Mouse (Mus musculus): ENCODE measurements around the gene Tmem144. TPM values are rescaled to one million over a fixed set of nuclear protein-coding genes. Genes with fewer than 3 reads are reported as not detected.

The Tmem144 gene
- polyA plus RNA-seq, 1 experiment from 2014 or later: 5.1 TPM

GRCm38 (mm10) chr3:79841475-79841874, 11.1 kb downstream of the Tmem144 start:
- no peak overlapping the region for H3K27ac ChIP-seq (replicated peaks; ENCODE audit: low read depth, low read length)
- peak overlapping the region; percentile 19; the same call in 1 of the 2 replicates for H3K4me2 ChIP-seq (ENCODE audit: low read depth, low read length)
- H3K27me3 ChIP-seq (ENCODE audit: control insufficient read depth, insufficient read depth, low read length): no peaks in the 10 kb centered on the region
- no peaks in the 10 kb centered on the region for H3K9me3 ChIP-seq (replicated peaks; ENCODE audit: control insufficient read depth, low read length)
- no peaks in the 10 kb centered on the region for H3K4me1 ChIP-seq (ENCODE audit: control insufficient read depth, insufficient read depth, low read length)
- ATAC-seq (replicated peaks; ENCODE audit: insufficient number of reproducible peaks, low FRiP score, low TSS enrichment, low read depth): no peak
- H3K9ac ChIP-seq (replicated peaks; ENCODE audit: low read length): no peak overlapping the region
- DNase-seq (ENCODE audit: low spot score): no peak
- no peak overlapping the region for H3K4me3 ChIP-seq (ENCODE audit: low read depth, low read length)
- 83% methylated on average over 6 of the region's 6 CpGs for WGBS
- H3K36me3 ChIP-seq (replicated peaks; ENCODE audit: control insufficient read depth, insufficient read depth, low read depth, low read length): no peaks in the 10 kb centered on the region

- H3K4me3 ChIP-seq (ENCODE audit: low read depth, low read length): no peak overlapping the region
- H3K36me3 ChIP-seq (replicated peaks; ENCODE audit: control insufficient read depth, insufficient read depth, low read depth, low read length): no peaks in the 10 kb centered on the region
- WGBS: 62% methylated on average over 6 of the region's 6 CpGs
- no peaks in the 10 kb centered on the region for H3K4me1 ChIP-seq (ENCODE audit: control insufficient read depth, insufficient read depth, low read length)
- H3K9ac ChIP-seq (replicated peaks; ENCODE audit: low read length): no peak overlapping the region
- no peak for ATAC-seq (replicated peaks; ENCODE audit: insufficient number of reproducible peaks, low FRiP score, low TSS enrichment, low read depth)
- peak; percentile 24 for DNase-seq (ENCODE audit: low spot score)
- no peaks in the 10 kb centered on the region for H3K9me3 ChIP-seq (replicated peaks; ENCODE audit: control insufficient read depth, low read length)
- no peaks in the 10 kb centered on the region for H3K27me3 ChIP-seq (ENCODE audit: control insufficient read depth, insufficient read depth, low read length)
- H3K27ac ChIP-seq (replicated peaks; ENCODE audit: low read depth, low read length): no peak overlapping the region
- no peak overlapping the region for H3K4me2 ChIP-seq (ENCODE audit: low read depth, low read length)
These were observed 13.8 kb downstream of the Tmem144 start for GRCm38 (mm10) chr3:79838751-79839150.

GRCm38 (mm10) chr3:79829289-79829688, 23.3 kb downstream of the Tmem144 start:
- Histone ChIP-seq H3K36me3 (replicated peaks; ENCODE audit: control insufficient read depth, insufficient read depth, low read depth, low read length) (no peaks in the 10 kb centered on the region), H3K4me2 (ENCODE audit: low read depth, low read length) (no peak overlapping the region), H3K27me3 (ENCODE audit: control insufficient read depth, insufficient read depth, low read length) (no peaks in the 10 kb centered on the region), H3K27ac (replicated peaks; ENCODE audit: low read depth, low read length) (no peak overlapping the region), H3K4me3 (ENCODE audit: low read depth, low read length) (no peak overlapping the region), H3K9me3 (replicated peaks; ENCODE audit: control insufficient read depth, low read length) (no peaks in the 10 kb centered on the region), H3K4me1 (ENCODE audit: control insufficient read depth, insufficient read depth, low read length) (no peaks in the 10 kb centered on the region), H3K9ac (replicated peaks; ENCODE audit: low read length) (no peak overlapping the region)
- no peak for ATAC-seq (replicated peaks; ENCODE audit: insufficient number of reproducible peaks, low FRiP score, low TSS enrichment, low read depth)
- DNase-seq (ENCODE audit: low spot score): no peak

GRCm38 (mm10) chr3:79825067-79825780, 27.3 kb downstream of the Tmem144 start:
- no peaks in the 10 kb centered on the region for H3K4me1 ChIP-seq (ENCODE audit: control insufficient read depth, insufficient read depth, low read length)
- H3K27ac ChIP-seq (replicated peaks; ENCODE audit: low read depth, low read length): no peak overlapping the region
- WGBS: 90% methylated on average over 14 of the region's 14 CpGs
- no peak overlapping the region for H3K9ac ChIP-seq (replicated peaks; ENCODE audit: low read length)
- H3K4me3 ChIP-seq (ENCODE audit: low read depth, low read length): no peak overlapping the region
- H3K27me3 ChIP-seq (ENCODE audit: control insufficient read depth, insufficient read depth, low read length): no peaks in the 10 kb centered on the region
- no peaks in the 10 kb centered on the region for H3K9me3 ChIP-seq (replicated peaks; ENCODE audit: control insufficient read depth, low read length)
- ATAC-seq (replicated peaks; ENCODE audit: insufficient number of reproducible peaks, low FRiP score, low TSS enrichment, low read depth) (no peak), DNase-seq (ENCODE audit: low spot score) (no peak)
- no peaks in the 10 kb centered on the region for H3K36me3 ChIP-seq (replicated peaks; ENCODE audit: control insufficient read depth, insufficient read depth, low read depth, low read length)
- H3K4me2 ChIP-seq (ENCODE audit: low read depth, low read length): no peak overlapping the region

GRCm38 (mm10) chr3:79823176-79823575, 29.4 kb downstream of the Tmem144 start:
- Histone ChIP-seq H3K27ac (replicated peaks; ENCODE audit: low read depth, low read length) (no peak overlapping the region), H3K27me3 (ENCODE audit: control insufficient read depth, insufficient read depth, low read length) (no peaks in the 10 kb centered on the region), H3K9ac (replicated peaks; ENCODE audit: low read length) (no peak overlapping the region), H3K36me3 (replicated peaks; ENCODE audit: control insufficient read depth, insufficient read depth, low read depth, low read length) (no peaks in the 10 kb centered on the region), H3K9me3 (replicated peaks; ENCODE audit: control insufficient read depth, low read length) (no peaks in the 10 kb centered on the region), H3K4me3 (ENCODE audit: low read depth, low read length) (no peak overlapping the region), H3K4me2 (ENCODE audit: low read depth, low read length) (no peak overlapping the region), H3K4me1 (ENCODE audit: control insufficient read depth, insufficient read depth, low read length) (no peaks in the 10 kb centered on the region)
- WGBS: 90% methylated on average over 7 of the region's 7 CpGs
- DNase-seq (ENCODE audit: low spot score) (no peak), ATAC-seq (replicated peaks; ENCODE audit: insufficient number of reproducible peaks, low FRiP score, low TSS enrichment, low read depth) (no peak)

- DNase-seq (ENCODE audit: low spot score) (no peak), ATAC-seq (replicated peaks; ENCODE audit: insufficient number of reproducible peaks, low FRiP score, low TSS enrichment, low read depth) (no peak)
- Histone ChIP-seq H3K27me3 (ENCODE audit: control insufficient read depth, insufficient read depth, low read length) (no peaks in the 10 kb centered on the region), H3K4me3 (ENCODE audit: low read depth, low read length) (no peak overlapping the region), H3K36me3 (replicated peaks; ENCODE audit: control insufficient read depth, insufficient read depth, low read depth, low read length) (no peaks in the 10 kb centered on the region), H3K4me2 (ENCODE audit: low read depth, low read length) (no peak overlapping the region), H3K9ac (replicated peaks; ENCODE audit: low read length) (no peak overlapping the region), H3K27ac (replicated peaks; ENCODE audit: low read depth, low read length) (no peak overlapping the region), H3K4me1 (ENCODE audit: control insufficient read depth, insufficient read depth, low read length) (no peaks in the 10 kb centered on the region), H3K9me3 (replicated peaks; ENCODE audit: control insufficient read depth, low read length) (no peaks in the 10 kb centered on the region)
- WGBS: 88% methylated on average over 16 of the region's 16 CpGs
These were observed 31.4 kb downstream of the Tmem144 start for GRCm38 (mm10) chr3:79821131-79821530.

- no peaks in the 10 kb centered on the region for H3K9me3 ChIP-seq (replicated peaks; ENCODE audit: control insufficient read depth, low read length)
- no peaks in the 10 kb centered on the region for H3K36me3 ChIP-seq (replicated peaks; ENCODE audit: control insufficient read depth, insufficient read depth, low read depth, low read length)
- H3K9ac ChIP-seq (replicated peaks; ENCODE audit: low read length): no peak overlapping the region
- no peak overlapping the region for H3K27ac ChIP-seq (replicated peaks; ENCODE audit: low read depth, low read length)
- no peaks in the 10 kb centered on the region for H3K4me1 ChIP-seq (ENCODE audit: control insufficient read depth, insufficient read depth, low read length)
- H3K27me3 ChIP-seq (ENCODE audit: control insufficient read depth, insufficient read depth, low read length): no peaks in the 10 kb centered on the region
- H3K4me3 ChIP-seq (ENCODE audit: low read depth, low read length): no peak overlapping the region
- H3K4me2 ChIP-seq (ENCODE audit: low read depth, low read length): no peak overlapping the region
- DNase-seq (ENCODE audit: low spot score) (no peak), ATAC-seq (replicated peaks; ENCODE audit: insufficient number of reproducible peaks, low FRiP score, low TSS enrichment, low read depth) (no peak)
- 85% methylated on average over 14 of the region's 14 CpGs for WGBS
These were observed 34.2 kb downstream of the Tmem144 start for GRCm38 (mm10) chr3:79818202-79818995.

GRCm38 (mm10) chr3:79816229-79816628, 36.3 kb downstream of the Tmem144 start:
- no peak overlapping the region for H3K4me2 ChIP-seq (ENCODE audit: low read depth, low read length)
- no peak overlapping the region for H3K9ac ChIP-seq (replicated peaks; ENCODE audit: low read length)
- H3K4me3 ChIP-seq (ENCODE audit: low read depth, low read length): no peak overlapping the region
- DNase-seq (ENCODE audit: low spot score) (no peak), ATAC-seq (replicated peaks; ENCODE audit: insufficient number of reproducible peaks, low FRiP score, low TSS enrichment, low read depth) (no peak)
- H3K9me3 ChIP-seq (replicated peaks; ENCODE audit: control insufficient read depth, low read length): no peaks in the 10 kb centered on the region
- no peaks in the 10 kb centered on the region for H3K27me3 ChIP-seq (ENCODE audit: control insufficient read depth, insufficient read depth, low read length)
- H3K4me1 ChIP-seq (ENCODE audit: control insufficient read depth, insufficient read depth, low read length): no peaks in the 10 kb centered on the region
- H3K27ac ChIP-seq (replicated peaks; ENCODE audit: low read depth, low read length): no peak overlapping the region
- H3K36me3 ChIP-seq (replicated peaks; ENCODE audit: control insufficient read depth, insufficient read depth, low read depth, low read length): no peaks in the 10 kb centered on the region
- 72% methylated on average over 4 of the region's 4 CpGs for WGBS
